Mouse (Mus musculus): ENCODE results near the gene Blmh. TPM values are rescaled to one million over a fixed set of nuclear protein-coding genes. Genes with fewer than 3 reads are reported as not detected.

Blmh gene
- polyA plus RNA-seq, 1 experiment = 133 TPM

GRCm38 (mm10) chr11:76984173-76984572 lies 59.6 kb downstream of the Blmh start:
- no peak overlapping the region for H3K9ac ChIP-seq (ENCODE audit: low read depth, poor library complexity, severe bottlenecking)
- no peak overlapping the region for H3K4me3 ChIP-seq (ENCODE audit: low read depth, low read length)
- no peaks in the 10 kb centered on the region for H3K27me3 ChIP-seq (ENCODE audit: control insufficient read depth, insufficient read depth, low read length, poor library complexity, severe bottlenecking)
- H3K27ac ChIP-seq (ENCODE audit: insufficient read depth, low read length) = no peak overlapping the region
- peaks cover 18% of the 10 kb centered on the region for H3K36me3 ChIP-seq (ENCODE audit: control insufficient read depth, insufficient read depth, low read length, poor library complexity, severe bottlenecking)
- no peaks in the 10 kb centered on the region for H3K9me3 ChIP-seq (replicated peaks; ENCODE audit: control insufficient read depth, insufficient read depth, low read length, poor library complexity, severe bottlenecking)
- no peaks in the 10 kb centered on the region for H3K4me1 ChIP-seq (ENCODE audit: control insufficient read depth, insufficient read depth, low read length)
- TF ChIP-seq EP300 (IDR thresholded peaks at IDR 0.05; ENCODE audit: insufficient read depth, low read depth, low read length) (no peak), POLR2A (IDR thresholded peaks at IDR 0.05; ENCODE audit: insufficient read depth, low read length) (no peak)

GRCm38 (mm10) chr11:76990839-76991238 lies 66.2 kb downstream of the Blmh start:
- H3K9ac ChIP-seq (ENCODE audit: low read depth, poor library complexity, severe bottlenecking) = no peak overlapping the region
- no peaks in the 10 kb centered on the region for H3K4me1 ChIP-seq (ENCODE audit: control insufficient read depth, insufficient read depth, low read length)
- no peaks in the 10 kb centered on the region for H3K9me3 ChIP-seq (replicated peaks; ENCODE audit: control insufficient read depth, insufficient read depth, low read length, poor library complexity, severe bottlenecking)
- no peaks in the 10 kb centered on the region; the same call in 1 of the 2 replicates for H3K27me3 ChIP-seq (ENCODE audit: control insufficient read depth, insufficient read depth, low read length, poor library complexity, severe bottlenecking)
- no peak overlapping the region for H3K27ac ChIP-seq (ENCODE audit: insufficient read depth, low read length)
- TF ChIP-seq EP300 (IDR thresholded peaks at IDR 0.05; ENCODE audit: insufficient read depth, low read depth, low read length) (no peak), POLR2A (IDR thresholded peaks at IDR 0.05; ENCODE audit: insufficient read depth, low read length) (no peak), CTCF (IDR thresholded peaks at IDR 0.05; ENCODE audit: low read depth, low read length) (no peak)
- peaks cover 11% of the 10 kb centered on the region for H3K36me3 ChIP-seq (ENCODE audit: control insufficient read depth, insufficient read depth, low read length, poor library complexity, severe bottlenecking)
- no peak overlapping the region for H3K4me3 ChIP-seq (ENCODE audit: low read depth, low read length)

DNA sequence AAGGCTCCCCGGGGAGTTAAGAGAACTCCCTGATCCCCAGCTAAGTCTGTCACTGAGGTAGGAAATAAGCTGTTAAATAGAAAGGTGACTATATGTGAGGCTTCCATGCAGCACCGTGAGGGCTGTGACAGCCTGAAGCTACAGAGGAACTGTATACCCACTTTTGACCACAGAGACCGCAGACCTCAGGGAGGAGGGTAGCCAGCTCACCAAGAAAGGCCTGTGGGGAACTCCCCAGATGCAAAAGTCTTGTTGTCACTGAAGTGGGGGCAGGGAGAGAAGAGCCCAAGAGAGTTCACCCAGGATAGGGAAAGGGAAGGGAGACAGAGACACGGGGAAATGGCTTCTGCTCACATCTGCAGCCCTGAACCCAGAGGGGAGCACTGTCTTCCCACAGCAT lies 68.3 kb downstream of the Blmh start:
- H3K4me1 ChIP-seq (ENCODE audit: control insufficient read depth, insufficient read depth, low read length) = no peaks in the 10 kb centered on the region
- no peaks in the 10 kb centered on the region for H3K9me3 ChIP-seq (replicated peaks; ENCODE audit: control insufficient read depth, insufficient read depth, low read length, poor library complexity, severe bottlenecking)
- H3K27ac ChIP-seq (ENCODE audit: insufficient read depth, low read length) = no peak overlapping the region
- peaks cover 1% of the 10 kb centered on the region for H3K27me3 ChIP-seq (ENCODE audit: control insufficient read depth, insufficient read depth, low read length, poor library complexity, severe bottlenecking)
- H3K36me3 ChIP-seq (ENCODE audit: control insufficient read depth, insufficient read depth, low read length, poor library complexity, severe bottlenecking) = peaks cover 1% of the 10 kb centered on the region; the same call in 1 of the 2 replicates
- H3K9ac ChIP-seq (ENCODE audit: low read depth, poor library complexity, severe bottlenecking) = no peak overlapping the region
- no peak overlapping the region for H3K4me3 ChIP-seq (ENCODE audit: low read depth, low read length)
- no peak for TF ChIP-seq POLR2A (IDR thresholded peaks at IDR 0.05; ENCODE audit: insufficient read depth, low read length)
- no peak for TF ChIP-seq CTCF (IDR thresholded peaks at IDR 0.05; ENCODE audit: low read depth, low read length)
- no peak for TF ChIP-seq EP300 (IDR thresholded peaks at IDR 0.05; ENCODE audit: insufficient read depth, low read depth, low read length)

DNA sequence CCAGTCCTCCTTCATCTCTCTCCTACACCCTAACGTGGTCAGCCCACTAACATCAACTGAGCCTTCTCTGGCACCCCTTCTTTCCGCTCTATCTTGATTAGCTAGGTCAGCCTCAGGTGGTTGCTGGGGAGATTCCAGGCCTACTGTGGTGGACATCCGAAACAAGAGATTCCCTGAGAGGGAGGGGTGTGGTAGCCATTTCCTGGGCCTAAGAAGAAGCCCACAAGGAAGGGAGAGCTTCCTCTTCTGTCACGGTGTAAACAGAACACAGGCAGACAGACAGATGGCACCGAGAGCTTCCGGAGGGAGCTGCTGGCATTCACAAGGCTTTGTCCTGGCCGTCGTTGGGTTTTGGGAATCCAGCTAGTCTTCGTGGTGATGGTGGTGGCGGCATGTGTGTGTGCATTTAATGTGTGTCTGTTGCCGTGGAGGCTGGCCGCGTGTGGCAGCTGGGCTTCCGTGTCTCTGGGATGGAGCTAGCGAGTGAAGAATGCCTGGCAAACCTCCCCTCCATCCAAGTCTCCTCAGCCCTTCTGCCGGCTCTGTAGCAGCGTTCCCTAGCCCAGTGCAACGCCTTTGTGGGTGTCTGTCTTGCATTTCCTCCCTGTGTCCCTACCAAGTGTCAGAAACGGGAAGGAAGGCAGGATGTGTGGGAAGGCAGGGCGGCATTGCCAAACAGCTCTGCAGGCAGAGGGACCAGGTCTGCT lies 71.5 kb downstream of the Blmh start:
- no peak overlapping the region for H3K27ac ChIP-seq (ENCODE audit: insufficient read depth, low read length)
- H3K4me1 ChIP-seq (ENCODE audit: control insufficient read depth, insufficient read depth, low read length) = no peaks in the 10 kb centered on the region
- H3K9me3 ChIP-seq (replicated peaks; ENCODE audit: control insufficient read depth, insufficient read depth, low read length, poor library complexity, severe bottlenecking) = no peaks in the 10 kb centered on the region
- H3K4me3 ChIP-seq (ENCODE audit: low read depth, low read length) = no peak overlapping the region
- peaks cover 14% of the 10 kb centered on the region for H3K27me3 ChIP-seq (ENCODE audit: control insufficient read depth, insufficient read depth, low read length, poor library complexity, severe bottlenecking)
- H3K9ac ChIP-seq (ENCODE audit: low read depth, poor library complexity, severe bottlenecking) = no peak overlapping the region
- TF ChIP-seq CTCF (IDR thresholded peaks at IDR 0.05; ENCODE audit: low read depth, low read length) (no peak), POLR2A (IDR thresholded peaks at IDR 0.05; ENCODE audit: insufficient read depth, low read length) (no peak), EP300 (IDR thresholded peaks at IDR 0.05; ENCODE audit: insufficient read depth, low read depth, low read length) (no peak)
- no peaks in the 10 kb centered on the region for H3K36me3 ChIP-seq (ENCODE audit: control insufficient read depth, insufficient read depth, low read length, poor library complexity, severe bottlenecking)

DNA sequence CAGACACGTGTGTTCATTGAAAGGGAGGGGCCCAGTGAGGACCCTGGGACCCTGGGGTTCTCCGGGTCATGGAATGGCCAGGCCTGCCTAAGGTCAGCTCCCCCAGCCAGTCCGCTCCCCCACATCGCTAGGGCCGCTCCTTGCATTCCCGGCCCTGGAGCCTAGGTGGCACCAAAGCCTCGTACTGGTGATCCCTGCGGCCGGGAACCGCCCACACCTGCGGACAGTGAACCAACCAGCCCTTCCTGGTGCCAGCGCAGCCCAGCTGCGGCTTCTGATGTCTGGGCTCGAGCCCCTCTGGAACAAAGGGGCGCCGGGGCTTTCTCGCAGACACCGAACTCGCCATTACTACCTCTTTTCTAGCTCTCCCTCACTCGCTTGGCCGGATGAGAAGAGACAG lies 72.7 kb downstream of the Blmh start:
- Histone ChIP-seq H3K4me1 (ENCODE audit: control insufficient read depth, insufficient read depth, low read length) (no peaks in the 10 kb centered on the region), H3K9ac (ENCODE audit: low read depth, poor library complexity, severe bottlenecking) (no peak overlapping the region), H3K9me3 (replicated peaks; ENCODE audit: control insufficient read depth, insufficient read depth, low read length, poor library complexity, severe bottlenecking) (no peaks in the 10 kb centered on the region), H3K36me3 (ENCODE audit: control insufficient read depth, insufficient read depth, low read length, poor library complexity, severe bottlenecking) (no peaks in the 10 kb centered on the region), H3K27me3 (ENCODE audit: control insufficient read depth, insufficient read depth, low read length, poor library complexity, severe bottlenecking) (peaks cover 14% of the 10 kb centered on the region), H3K4me3 (ENCODE audit: low read depth, low read length) (peak overlapping the region; percentile 36; the same call in 1 of the 2 replicates), H3K27ac (ENCODE audit: insufficient read depth, low read length) (no peak overlapping the region)
- TF ChIP-seq POLR2A (IDR thresholded peaks at IDR 0.05; ENCODE audit: insufficient read depth, low read length) (no peak), CTCF (IDR thresholded peaks at IDR 0.05; ENCODE audit: low read depth, low read length) (peak; percentile 73)

DNA sequence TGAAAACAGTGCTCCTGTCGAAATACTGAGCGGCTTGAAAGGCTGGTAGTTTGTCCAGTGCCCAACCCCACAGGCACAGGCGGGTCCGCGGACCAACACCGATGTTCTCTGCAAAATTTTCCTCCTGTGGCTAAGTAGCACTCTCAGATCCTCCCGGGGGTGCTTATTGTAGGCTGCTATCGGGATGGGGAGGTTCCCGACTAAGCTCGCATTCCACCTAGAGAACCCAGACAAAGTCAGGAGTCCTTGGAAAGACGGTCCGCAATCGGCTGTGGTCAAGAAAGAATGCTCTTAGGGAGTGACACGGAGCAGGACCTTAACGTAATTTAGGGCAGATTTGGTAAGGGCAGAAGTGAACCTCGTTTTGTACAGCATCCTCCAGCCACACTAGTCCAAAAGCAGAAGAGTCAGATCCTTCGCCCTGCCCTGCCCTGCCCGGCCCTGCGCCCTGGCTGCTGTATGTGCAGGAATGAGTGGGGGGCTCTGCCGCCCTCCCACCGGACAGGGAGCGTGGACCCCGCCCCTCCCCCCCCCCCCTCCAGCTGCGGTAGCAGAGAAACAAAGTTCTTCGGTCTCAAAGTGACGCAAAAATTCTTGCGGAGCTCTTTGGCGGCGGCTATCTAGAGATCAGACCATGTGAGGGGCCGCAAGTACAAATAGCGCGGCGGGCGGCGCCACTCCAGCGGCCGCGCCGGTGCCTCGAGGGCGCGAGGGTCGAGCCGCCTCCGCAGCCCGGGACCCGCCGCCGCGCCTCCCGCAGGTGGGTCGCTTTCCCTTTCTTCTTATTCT lies 73.5 kb downstream of the Blmh start, which contains the start of gene Slc6a4:
Gene Slc6a4, plus strand, starts transcription at position 688 of the 789 bp plus-strand sequence.
- H3K27ac ChIP-seq (ENCODE audit: insufficient read depth, low read length) = no peak within 1 kb of the TSS
- H3K4me3 ChIP-seq (ENCODE audit: low read depth, low read length) = peak within 1 kb of the TSS; percentile 47
- H3K4me1 ChIP-seq (ENCODE audit: control insufficient read depth, insufficient read depth, low read length) = no peaks in the 10 kb centered on the region
- peaks cover 14% of the 10 kb centered on the region for H3K27me3 ChIP-seq (ENCODE audit: control insufficient read depth, insufficient read depth, low read length, poor library complexity, severe bottlenecking)
- no peak for TF ChIP-seq EP300 (IDR thresholded peaks at IDR 0.05; ENCODE audit: insufficient read depth, low read depth, low read length)
- no peak for TF ChIP-seq POLR2A (IDR thresholded peaks at IDR 0.05; ENCODE audit: insufficient read depth, low read length)
- no peak for TF ChIP-seq CTCF (IDR thresholded peaks at IDR 0.05; ENCODE audit: low read depth, low read length)
- H3K9ac ChIP-seq (ENCODE audit: low read depth, poor library complexity, severe bottlenecking) = peak within 1 kb of the TSS; percentile 21
- no peaks in the 10 kb centered on the region for H3K36me3 ChIP-seq (ENCODE audit: control insufficient read depth, insufficient read depth, low read length, poor library complexity, severe bottlenecking)
- H3K9me3 ChIP-seq (replicated peaks; ENCODE audit: control insufficient read depth, insufficient read depth, low read length, poor library complexity, severe bottlenecking) = no peaks in the 10 kb centered on the region

Measured in ES-Bruce4 (cell line).